Mouse (Mus musculus): ENCODE data around the gene Fads2.

Gene Fads2

GRCm38 (mm10) chr19:10039615-10040014 is 61.9 kb downstream of the Fads2 start:
- CTCF ChIA-PET, result interaction anchor here in 3 of 4 experiments (0.5 to 1.8 kb wide), 10 partner anchors 17 to 204 kb away, joined by 3 to 7 read pairs (median 4); no protein-coding TSS in a partner anchor
- POLR2A ChIA-PET, result interaction anchor here in 2 of 4 experiments (0.9 to 1.8 kb wide), 6 partner anchors 9 to 180 kb away, joined by 3 to 9 read pairs (median 4); no protein-coding TSS in a partner anchor

GRCm38 (mm10) chr19:10038910-10039309 is 62.6 kb downstream of the Fads2 start:
- POLR2A ChIA-PET, result interaction anchor here (0.6 to 1.8 kb wide), 12 partner anchors 9 to 934 kb away, joined by 3 to 9 read pairs (median 4); no protein-coding TSS in a partner anchor
- CTCF ChIA-PET, result interaction anchor here (0.5 to 1.8 kb wide), 23 partner anchors 16 to 1023 kb away, joined by 3 to 9 read pairs (median 5); partner anchors contain the start of gene Fads2 (in 1 of the 4)

GRCm38 (mm10) chr19:10038364-10038763 is 63.2 kb downstream of the Fads2 start:
- POLR2A ChIA-PET, result interaction anchor here in 3 of 4 experiments (0.6 to 1.8 kb wide), 11 partner anchors 8 to 160 kb away, joined by 3 to 9 read pairs (median 3); no protein-coding TSS in a partner anchor
- CTCF ChIA-PET, result interaction anchor here (0.6 to 1.8 kb wide), 15 partner anchors 16 to 220 kb away, joined by 3 to 9 read pairs (median 4); partner anchors contain the start of gene Fads2 (in 1 of the 4)

GRCm38 (mm10) chr19:10037534-10037933 is 64.0 kb downstream of the Fads2 start:
- POLR2A ChIA-PET, result interaction anchor here in 2 of 4 experiments (0.5 to 1.4 kb wide), 4 partner anchors 9 to 160 kb away, joined by 3 to 4 read pairs (median 4); no protein-coding TSS in a partner anchor
- CTCF ChIA-PET, result interaction anchor here in 1 of 4 experiments (0.7 to 6.1 kb wide), 2 partner anchors 46 to 162 kb away, joined by 3 to 49 read pairs; no protein-coding TSS in a partner anchor

- ChIA-PET POLR2A (interaction anchor here in 2 of 4 experiments (0.9 to 2.5 kb wide), 7 partner anchors 12 to 54 kb away, joined by 3 to 9 read pairs (median 4); partner anchors contain the start of gene Fth1 (in 1 of the 2)), CTCF (interaction anchor here (0.6 to 6.1 kb wide), 27 partner anchors 16 to 467 kb away, joined by 3 to 49 read pairs (median 5); partner anchors contain the start of gene Best1 (in 2 of the 4))
Observed at GRCm38 (mm10) chr19:10034785-10035447, 66.6 kb downstream of the Fads2 start.

GRCm38 (mm10) chr19:10034356-10034755 is 67.2 kb downstream of the Fads2 start:
- POLR2A ChIA-PET, result interaction anchor here in 2 of 4 experiments (0.9 to 2.5 kb wide), 9 partner anchors 12 to 54 kb away, joined by 3 to 9 read pairs (median 4); partner anchors contain the start of gene Fth1 (in 1 of the 2)

GRCm38 (mm10) chr19:10033211-10033973 is 68.2 kb downstream of the Fads2 start:
- ChIA-PET POLR2A (interaction anchor here in 3 of 4 experiments (0.6 to 2.5 kb wide), 11 partner anchors 11 to 1096 kb away, joined by 3 to 9 read pairs (median 3); partner anchors contain the start of genes Fen1 (in 1 of the 3) and Tmem258 (in 1 of the 3)), CTCF (interaction anchor here (0.6 to 6.1 kb wide), 36 partner anchors 10 to 165 kb away, joined by 3 to 49 read pairs (median 4); partner anchors contain the start of genes Best1 (in 2 of the 4) and Fads1 (in 1 of the 4))

More at GRCm38 (mm10) chr19:10034356-10034755, 67.2 kb downstream of the Fads2 start:
- CTCF ChIA-PET, result interaction anchor here (0.6 to 6.1 kb wide), 25 partner anchors 15 to 468 kb away, joined by 3 to 49 read pairs (median 5); partner anchors contain the start of gene Best1 (in 2 of the 4)

- ChIA-PET POLR2A (interaction anchor here in 2 of 4 experiments (0.8 to 2.1 kb wide), 6 partner anchors 9 to 108 kb away, joined by 3 to 13 read pairs (median 3); no protein-coding TSS in a partner anchor), CTCF (interaction anchor here in 1 of 4 experiments (0.7 to 1.7 kb wide), 3 partner anchors 10 to 39 kb away, joined by 3 to 5 read pairs (median 3); no protein-coding TSS in a partner anchor)
Observed at GRCm38 (mm10) chr19:10029746-10030145, 71.8 kb downstream of the Fads2 start.

- ChIA-PET POLR2A (interaction anchor here in 3 of 4 experiments (0.7 to 3.9 kb wide), 5 partner anchors 11 to 126 kb away, joined by 4 to 13 read pairs (median 5); partner anchors contain the start of gene Incenp (in 1 of the 3)), CTCF (interaction anchor here in 3 of 4 experiments (0.6 to 1.3 kb wide), 5 partner anchors 32 to 263 kb away, joined by 3 to 5 read pairs (median 4); no protein-coding TSS in a partner anchor)
Observed at GRCm38 (mm10) chr19:10025169-10025875, 76.2 kb downstream of the Fads2 start.

GRCm38 (mm10) chr19:10023304-10023758 is 78.2 kb downstream of the Fads2 start:
- POLR2A ChIA-PET, result interaction anchor here in 3 of 4 experiments (0.6 to 2.7 kb wide), 6 partner anchors 8 to 160 kb away, joined by 3 to 12 read pairs (median 6); partner anchors contain the start of gene Fads1 (in 1 of the 3)

GRCm38 (mm10) chr19:10022414-10023303 is 78.9 kb downstream of the Fads2 start:
- POLR2A ChIA-PET, result interaction anchor here in 3 of 4 experiments (1.0 to 2.7 kb wide), 7 partner anchors 10 to 160 kb away, joined by 3 to 12 read pairs (median 5); partner anchors contain the start of gene Fads1 (in 1 of the 3)

More at GRCm38 (mm10) chr19:10023304-10023758, 78.2 kb downstream of the Fads2 start:
- CTCF ChIA-PET, result interaction anchor here in 3 of 4 experiments (0.7 to 2.0 kb wide), 16 partner anchors 8 to 221 kb away, joined by 3 to 8 read pairs (median 4); no protein-coding TSS in a partner anchor

GRCm38 (mm10) chr19:10021981-10022380 is 79.6 kb downstream of the Fads2 start:
- POLR2A ChIA-PET, result interaction anchor here in 3 of 4 experiments (1.2 to 2.7 kb wide), 6 partner anchors 9 to 161 kb away, joined by 3 to 12 read pairs (median 6); partner anchors contain the start of gene Fads1 (in 1 of the 3)
- CTCF ChIA-PET, result interaction anchor here in 3 of 4 experiments (0.7 to 2.0 kb wide), 9 partner anchors 9 to 244 kb away, joined by 3 to 8 read pairs (median 5); no protein-coding TSS in a partner anchor

More at GRCm38 (mm10) chr19:10022414-10023303, 78.9 kb downstream of the Fads2 start:
- CTCF ChIA-PET, result interaction anchor here in 3 of 4 experiments (0.6 to 2.0 kb wide), 19 partner anchors 8 to 243 kb away, joined by 3 to 8 read pairs (median 3); no protein-coding TSS in a partner anchor

GRCm38 (mm10) chr19:10019214-10019760 is 82.3 kb downstream of the Fads2 start:
- ChIA-PET POLR2A (interaction anchor here in 3 of 4 experiments (0.6 to 3.6 kb wide), 19 partner anchors 10 to 1263 kb away, joined by 3 to 35 read pairs (median 4); partner anchors contain the start of genes Fads1 (in 1 of the 3) and Nxf1 (in 1 of the 3)), CTCF (interaction anchor here in 3 of 4 experiments (0.8 to 3.9 kb wide), 12 partner anchors 13 to 239 kb away, joined by 3 to 23 read pairs (median 5); no protein-coding TSS in a partner anchor)

- ChIA-PET POLR2A (interaction anchor here in 3 of 4 experiments (0.6 to 3.6 kb wide), 29 partner anchors 9 to 356 kb away, joined by 3 to 35 read pairs (median 5); partner anchors contain the start of gene Fads1 (in 2 of the 3)), CTCF (interaction anchor here (0.6 to 3.9 kb wide), 18 partner anchors 14 to 240 kb away, joined by 3 to 23 read pairs (median 5); no protein-coding TSS in a partner anchor)
Observed at GRCm38 (mm10) chr19:10018527-10018818, 83.1 kb downstream of the Fads2 start.

All from embryonic stem cell, embryonic (primary cell).